ENCODE assay signal across 8 mouse cellular contexts in the genomic region with DNA sequence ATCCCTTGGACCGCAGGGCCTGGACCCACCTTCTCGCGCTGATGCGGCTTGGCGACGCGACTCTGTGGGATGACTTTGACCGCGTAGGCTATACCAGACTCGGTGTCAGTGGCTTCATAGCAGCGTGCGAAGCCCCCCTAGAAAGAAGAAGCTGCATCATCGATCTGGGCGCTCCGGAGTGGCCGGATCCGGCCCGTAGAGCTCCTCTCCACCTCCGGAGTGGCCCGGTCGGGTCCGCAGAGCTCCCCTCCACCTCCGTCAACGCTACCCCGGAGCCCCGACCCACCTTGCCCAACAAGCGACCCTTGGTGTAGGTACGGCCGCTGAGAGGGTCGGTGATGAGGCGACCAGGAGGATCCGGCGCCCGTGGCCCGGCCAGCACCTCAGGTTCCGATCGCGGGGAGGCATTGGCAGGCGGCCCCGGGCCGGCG. TPM values are rescaled to one million over a fixed set of nuclear protein-coding genes. Genes with fewer than 3 reads are reported as not detected.
DNase-seq lines count a peak whose midpoint lies in the region; TF ChIP-seq lines count a peak whose summit lies in the region.

No protein-coding gene starts in this region.

- H3K27me3 ChIP-seq in hindbrain, embryonic 10.5 days (ENCODE audit: insufficient read depth, poor library complexity, severe bottlenecking) = peaks cover 32% of the 10 kb centered on the region
- H3K27me3 ChIP-seq in midbrain, embryonic 10.5 days (ENCODE audit: low read depth, poor library complexity, severe bottlenecking) = peaks cover 35% of the 10 kb centered on the region

- no peak for TF ChIP-seq CTCF in layer of hippocampus, adult 2 months (conservative IDR thresholded peaks at IDR 0.05)
- TF ChIP-seq CTCF in bone marrow macrophage, adult 2 months (IDR thresholded peaks at IDR 0.05; ENCODE audit: low read depth, low read length) = no peak

- no peak for DNase-seq in layer of hippocampus, adult 2 months (ENCODE audit: low spot score in 2 of 2)
- no peak for DNase-seq in layer of hippocampus, adult 9-11 months
- DNase-seq in hindbrain, embryonic 10.5 days (ENCODE audit: low spot score) = no peak
- DNase-seq in midbrain, embryonic 10.5 days (ENCODE audit: low spot score) = no peak
- DNase-seq in adrenal gland, postnatal 14 days = no peak
- no peak for DNase-seq in adrenal gland, adult (ENCODE audit: inconsistent age in 2 of 2, low spot score in 1 of 2)
- no peak for DNase-seq in adipocyte (ENCODE audit: low spot score)

- under 1% methylated on average over 42 of the region's 42 CpGs for WGBS in hindbrain, embryonic 10.5 days
- under 1% methylated on average over 42 of the region's 42 CpGs for WGBS in midbrain, embryonic 10.5 days

- H3K36me3 ChIP-seq in hindbrain, embryonic 10.5 days = peaks cover 32% of the 10 kb centered on the region
- peaks cover 33% of the 10 kb centered on the region for H3K36me3 ChIP-seq in midbrain, embryonic 10.5 days

- no peak for TF ChIP-seq POLR2A in bone marrow macrophage, adult 2 months (IDR thresholded peaks at IDR 0.05; ENCODE audit: borderline replicate concordance, low read depth, low read length)

- peak overlapping the region; percentile 86 for H3K27ac ChIP-seq in layer of hippocampus, adult 2 months
- H3K27ac ChIP-seq in bone marrow macrophage, adult 2 months (ENCODE audit: insufficient read depth, low read depth, low read length) = no peak overlapping the region
- peak overlapping the region; percentile 93 for H3K27ac ChIP-seq in hindbrain, embryonic 10.5 days
- H3K27ac ChIP-seq in midbrain, embryonic 10.5 days (replicated peaks) = peak overlapping the region; percentile 93

- H3K4me3 ChIP-seq in layer of hippocampus, adult 2 months = peak overlapping the region; percentile 89
- peak overlapping the region; percentile 71 for H3K4me3 ChIP-seq in bone marrow macrophage, adult 2 months (ENCODE audit: insufficient read depth, low read length)
- H3K4me3 ChIP-seq in hindbrain, embryonic 10.5 days = peak overlapping the region; percentile 95
- H3K4me3 ChIP-seq in midbrain, embryonic 10.5 days = peak overlapping the region; percentile 95

- no peaks in the 10 kb centered on the region for H3K9me3 ChIP-seq in hindbrain, embryonic 10.5 days
- H3K9me3 ChIP-seq in midbrain, embryonic 10.5 days (replicated peaks) = no peaks in the 10 kb centered on the region

- H3K4me1 ChIP-seq in bone marrow macrophage, adult 2 months (ENCODE audit: control insufficient read depth, insufficient read depth, low read length) = peaks cover 29% of the 10 kb centered on the region
- peaks cover 66% of the 10 kb centered on the region for H3K4me1 ChIP-seq in hindbrain, embryonic 10.5 days (replicated peaks)
- H3K4me1 ChIP-seq in midbrain, embryonic 10.5 days = peaks cover 78% of the 10 kb centered on the region

RNA-seq across cellular contexts. Expression of gene Plk3, which starts 0.4 kb away (rescaled TPM):
- total RNA-seq in layer of hippocampus, adult 2 months (2021) = 1 to 10 TPM; 6.9 to 7.2 TPM
- 2.9 and 3.3 TPM in 2 replicates for polyA plus RNA-seq in bone marrow macrophage, adult 2 months (2012; ENCODE audit: insufficient read depth, insufficient read length, missing spikeins)
- 41.8 and 58.6 TPM in 2 replicates for polyA plus RNA-seq in hindbrain, embryonic 10.5 days (2016; fragmentation: Nextera tagmentation; extraction: Ambion mirVana)
- polyA plus RNA-seq in midbrain, embryonic 10.5 days (2016; fragmentation: Nextera tagmentation; extraction: Ambion mirVana) = 36.8 and 41.3 TPM in 2 replicates
- 8.4 and 19.0 TPM in 2 replicates for total RNA-seq in adrenal gland, postnatal 14 days (2021)

RNA-seq across cellular contexts. Expression of gene Tctex1d4, which starts 6.8 kb away (rescaled TPM):
- under 1 TPM in 1 of 2 experiments, not detected in 1; 0.38 TPM for total RNA-seq in layer of hippocampus, adult 2 months (2021)
- 2.2 and 4.4 TPM in 2 replicates for polyA plus RNA-seq in bone marrow macrophage, adult 2 months (2012; ENCODE audit: insufficient read depth, insufficient read length, missing spikeins)
- polyA plus RNA-seq in hindbrain, embryonic 10.5 days (2016; fragmentation: Nextera tagmentation; extraction: Ambion mirVana) = 0.71 TPM in 1 of 2 replicates, not detected in the other
- 0.14 TPM in 1 of 2 replicates, not detected in the other for polyA plus RNA-seq in midbrain, embryonic 10.5 days (2016; fragmentation: Nextera tagmentation; extraction: Ambion mirVana)
- total RNA-seq in adrenal gland, postnatal 14 days (2021) = not detected in 2 replicates

RNA-seq across cellular contexts. Expression of gene Btbd19, which starts 7.9 kb away (rescaled TPM):
- total RNA-seq in layer of hippocampus, adult 2 months (2021) = 10 to 100 TPM; 13.3 to 14.8 TPM
- polyA plus RNA-seq in bone marrow macrophage, adult 2 months (2012; ENCODE audit: insufficient read depth, insufficient read length, missing spikeins) = 4.3 and 4.8 TPM in 2 replicates
- 4.4 and 4.8 TPM in 2 replicates for polyA plus RNA-seq in hindbrain, embryonic 10.5 days (2016; fragmentation: Nextera tagmentation; extraction: Ambion mirVana)
- 4.4 and 5.4 TPM in 2 replicates for polyA plus RNA-seq in midbrain, embryonic 10.5 days (2016; fragmentation: Nextera tagmentation; extraction: Ambion mirVana)
- total RNA-seq in adrenal gland, postnatal 14 days (2021) = 6.3 and 10.2 TPM in 2 replicates

RNA-seq across cellular contexts. Expression of gene Rps8, which starts 22.7 kb away (rescaled TPM):
- 100 to 1,000 TPM; 509 to 527 TPM for total RNA-seq in layer of hippocampus, adult 2 months (2021)
- polyA plus RNA-seq in bone marrow macrophage, adult 2 months (2012; ENCODE audit: insufficient read depth, insufficient read length, missing spikeins) = 1,158 and 1,548 TPM in 2 replicates
- polyA plus RNA-seq in hindbrain, embryonic 10.5 days (2016; fragmentation: Nextera tagmentation; extraction: Ambion mirVana) = 660 and 807 TPM in 2 replicates
- polyA plus RNA-seq in midbrain, embryonic 10.5 days (2016; fragmentation: Nextera tagmentation; extraction: Ambion mirVana) = 691 and 830 TPM in 2 replicates
- 935 and 1,177 TPM in 2 replicates for total RNA-seq in adrenal gland, postnatal 14 days (2021)

RNA-seq across cellular contexts. Expression of gene Ptch2, which starts 37.5 kb away (rescaled TPM):
- 1 to 10 TPM; 1.5 to 2.7 TPM for total RNA-seq in layer of hippocampus, adult 2 months (2021)
- polyA plus RNA-seq in bone marrow macrophage, adult 2 months (2012; ENCODE audit: insufficient read depth, insufficient read length, missing spikeins) = not detected in 2 replicates
- polyA plus RNA-seq in hindbrain, embryonic 10.5 days (2016; fragmentation: Nextera tagmentation; extraction: Ambion mirVana) = 5.8 and 6.9 TPM in 2 replicates
- polyA plus RNA-seq in midbrain, embryonic 10.5 days (2016; fragmentation: Nextera tagmentation; extraction: Ambion mirVana) = 12.8 and 15.7 TPM in 2 replicates
- 7.9 and 8.3 TPM in 2 replicates for total RNA-seq in adrenal gland, postnatal 14 days (2021)
